10 mouse cellular contexts compared by ENCODE assay signal in the genomic region with DNA sequence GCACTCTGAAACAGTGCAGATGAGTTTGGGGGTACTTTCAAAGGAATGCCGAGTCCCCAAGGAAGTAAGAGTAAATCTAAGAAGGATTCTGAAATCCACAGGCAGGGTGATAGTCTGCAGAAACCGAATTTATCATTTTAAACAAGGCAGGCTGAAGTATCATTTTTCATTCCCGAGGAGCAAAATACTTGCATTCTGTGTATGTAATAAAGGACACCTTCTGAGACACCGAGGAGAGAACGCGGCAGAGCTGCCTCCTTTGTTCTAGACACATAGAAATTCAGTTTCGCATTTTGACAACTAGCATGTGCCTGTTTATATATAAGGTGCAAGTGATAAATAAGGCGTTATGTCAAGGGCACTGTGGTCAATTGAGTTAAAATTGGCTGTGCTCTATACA. TPM values are rescaled to one million over a fixed set of nuclear protein-coding genes. Genes with fewer than 3 reads are reported as not detected.
DNase-seq lines count a peak whose midpoint lies in the region; ATAC-seq and TF ChIP-seq lines count a peak whose summit lies in the region.
"Had no signal": no experiment of that assay in that cellular context is flagged by ENCODE, and none has a peak within 500 bp of the region (broad histone marks: within the 10 kb centered on the region; RNA-seq: fewer than 3 reads in every experiment).

No protein-coding gene starts in this region.

- no peak for TF ChIP-seq EP300 in liver, embryonic 14.5 days (IDR thresholded peaks at IDR 0.05; ENCODE audit: low read depth)
- TF ChIP-seq EP300 in stomach, postnatal 0 days (optimal IDR thresholded peaks at IDR 0.05), result no peak

- 52% methylated on average over 8 of the region's 8 CpGs for WGBS in heart, embryonic 10.5 days
- 55% methylated on average over 8 of the region's 8 CpGs for WGBS in neural tube, embryonic 11.5 days
- 41% methylated on average over 8 of the region's 8 CpGs for WGBS in liver, embryonic 14.5 days (ENCODE audit: insufficient replicate concordance)
- 13% methylated on average over 8 of the region's 8 CpGs for WGBS in stomach, postnatal 0 days

- no peaks in the 10 kb centered on the region for H3K36me3 ChIP-seq in heart, embryonic 10.5 days
- H3K36me3 ChIP-seq in neural tube, embryonic 11.5 days (ENCODE audit: control insufficient read depth, insufficient read depth, low read length), result no peaks in the 10 kb centered on the region
- no peaks in the 10 kb centered on the region for H3K36me3 ChIP-seq in liver, embryonic 14.5 days (replicated peaks; ENCODE audit: control insufficient read depth, insufficient read depth, low read depth)
- H3K36me3 ChIP-seq in stomach, postnatal 0 days (ENCODE audit: control insufficient read depth, insufficient read depth, low read length), result no peaks in the 10 kb centered on the region

- H3K27me3 ChIP-seq in heart, embryonic 10.5 days (ENCODE audit: insufficient read depth, poor library complexity, severe bottlenecking), result no peaks in the 10 kb centered on the region
- peaks cover 5% of the 10 kb centered on the region; the same call in 1 of the 2 replicates for H3K27me3 ChIP-seq in neural tube, embryonic 11.5 days (ENCODE audit: control insufficient read depth, insufficient read depth, low read length)
- H3K27me3 ChIP-seq in liver, embryonic 14.5 days (ENCODE audit: control insufficient read depth, insufficient read depth, low read length), result no peaks in the 10 kb centered on the region
- no peaks in the 10 kb centered on the region for H3K27me3 ChIP-seq in stomach, postnatal 0 days (ENCODE audit: control insufficient read depth, insufficient read depth, low read length)

- no peak for ATAC-seq in neural tube, embryonic 11.5 days (ENCODE audit: insufficient read depth, low FRiP score, low TSS enrichment)
- no peak for ATAC-seq in liver, embryonic 14.5 days (ENCODE audit: insufficient read depth)
- ATAC-seq in stomach, postnatal 0 days (ENCODE audit: low FRiP score, low TSS enrichment), result no peak
- ATAC-seq: activated CD4-positive, CD25-positive, alpha-beta regulatory T cell, adult 4 months had no signal

- H3K4me1 ChIP-seq in heart, embryonic 10.5 days, result no peaks in the 10 kb centered on the region
- no peaks in the 10 kb centered on the region for H3K4me1 ChIP-seq in neural tube, embryonic 11.5 days (ENCODE audit: control insufficient read depth, insufficient read depth, low read length)
- no peaks in the 10 kb centered on the region for H3K4me1 ChIP-seq in liver, embryonic 14.5 days (replicated peaks; ENCODE audit: control insufficient read depth in 2 of 2, insufficient read depth in 2 of 2, low read length in 1 of 2)
- H3K4me1 ChIP-seq in stomach, postnatal 0 days (replicated peaks; ENCODE audit: control insufficient read depth, insufficient read depth), result no peaks in the 10 kb centered on the region

- H3K9ac ChIP-seq in neural tube, embryonic 11.5 days (ENCODE audit: low read length), result no peak overlapping the region
- no peak overlapping the region for H3K9ac ChIP-seq in liver, embryonic 14.5 days (replicated peaks)
- no peak overlapping the region for H3K9ac ChIP-seq in stomach, postnatal 0 days (ENCODE audit: low read length)

- peak overlapping the region; percentile 69 for H3K27ac ChIP-seq in heart, embryonic 10.5 days
- H3K27ac ChIP-seq in neural tube, embryonic 11.5 days (ENCODE audit: low read depth, low read length), result no peak overlapping the region
- H3K27ac ChIP-seq in liver, embryonic 14.5 days, result no peak overlapping the region
- H3K27ac ChIP-seq in stomach, postnatal 0 days (replicated peaks), result no peak overlapping the region

- TF ChIP-seq CTCF in liver, embryonic 14.5 days (IDR thresholded peaks at IDR 0.05; ENCODE audit: low read depth), result no peak
- TF ChIP-seq CTCF in stomach, postnatal 0 days (IDR thresholded peaks at IDR 0.05; ENCODE audit: low read depth), result no peak

- intact Hi-C loops in heart, postnatal 10 days (cut with DNase I), result loop anchor here (5.0 to 10.0 kb wide), 2 partner anchors 213 to 351 kb away; no protein-coding TSS in a partner anchor

- DNase-seq in heart, embryonic 10.5 days (ENCODE audit: low spot score), result no peak
- DNase-seq in heart, postnatal 10 days, result no peak
- DNase-seq in neural tube, embryonic 11.5 days (ENCODE audit: low spot score), result no peak
- DNase-seq in neural tube, embryonic 10.5 days (ENCODE audit: extremely low spot score, low spot score), result no peak
- DNase-seq in liver, embryonic 14.5 days (ENCODE audit: low read depth in 3 of 3, low spot score in 3 of 3), result no peak
- DNase-seq in stomach, postnatal 0 days (ENCODE audit: low spot score), result no peak
- no peak for DNase-seq in adrenal gland, adult 18-20 months (ENCODE audit: low spot score in 2 of 2)
- DNase-seq in adrenal gland, postnatal 25 days, result no peak
- DNase-seq: right cerebral cortex, postnatal 25 days had no signal

- H3K9me3 ChIP-seq in heart, embryonic 10.5 days, result no peaks in the 10 kb centered on the region
- H3K9me3 ChIP-seq in neural tube, embryonic 11.5 days (ENCODE audit: control insufficient read depth, low read length), result no peaks in the 10 kb centered on the region
- no peaks in the 10 kb centered on the region for H3K9me3 ChIP-seq in liver, embryonic 14.5 days (ENCODE audit: control insufficient read depth, low read length)
- H3K9me3 ChIP-seq in stomach, postnatal 0 days (ENCODE audit: control insufficient read depth, low read length), result no peaks in the 10 kb centered on the region

- H3K4me3 ChIP-seq in heart, embryonic 10.5 days, result peak overlapping the region; percentile 54
- H3K4me3 ChIP-seq in neural tube, embryonic 11.5 days (ENCODE audit: low read depth, low read length), result no peak overlapping the region
- H3K4me3 ChIP-seq in liver, embryonic 14.5 days (ENCODE audit: insufficient read depth in 1 of 2, low read depth in 2 of 2, low read length in 2 of 2), result no peak overlapping the region
- H3K4me3 ChIP-seq in stomach, postnatal 0 days (ENCODE audit: low read depth, low read length), result peak overlapping the region; percentile 37

- H3K4me2 ChIP-seq in neural tube, embryonic 11.5 days (ENCODE audit: low read depth), result peak overlapping the region; percentile 38; the same call in 1 of the 2 replicates
- peak overlapping the region; percentile 24; the same call in 1 of the 2 replicates for H3K4me2 ChIP-seq in liver, embryonic 14.5 days (ENCODE audit: low read depth)
- H3K4me2 ChIP-seq in stomach, postnatal 0 days (replicated peaks; ENCODE audit: low read depth), result peak overlapping the region; percentile 48

RNA-seq across cellular contexts. Expression of a gene that starts 0.7 kb away (rescaled TPM):
- 9.6 and 12.0 TPM in 2 replicates for polyA plus RNA-seq in heart, embryonic 10.5 days (2016; fragmentation: Nextera tagmentation; extraction: Ambion mirVana)
- 10 to 100 TPM in 1 of 2 experiments, 1 to 10 TPM in 1; 9.8 to 12.1 TPM for total RNA-seq in heart, postnatal 10 days (2021)
- 9.9 and 12.7 TPM in 2 replicates for polyA plus RNA-seq in neural tube, embryonic 11.5 days (2014; fragmentation: Nextera tagmentation; extraction: Ambion mirVana)
- polyA plus RNA-seq in liver, embryonic 14.5 days (2012; rRNA removed), result 1.1 and 1.9 TPM in 2 replicates
- 1.2 and 1.5 TPM in 2 replicates for polyA plus RNA-seq in liver, embryonic 14.5 days (2014; fragmentation: Nextera tagmentation; extraction: Ambion mirVana)
- 1.5 and 1.9 TPM in 2 replicates for polyA plus RNA-seq in stomach, postnatal 0 days (2015; fragmentation: Nextera tagmentation; extraction: Ambion mirVana)
- total RNA-seq in adrenal gland, adult 18-20 months (2021), result 10 to 100 TPM; 11.8 to 17.1 TPM
- total RNA-seq in adrenal gland, postnatal 25 days (2021), result 14.4 and 21.3 TPM in 2 replicates

Comparison
In these comparisons a context has a peak if more than half of its experiments do, and no peak if none do; other contexts are left out.
1. H3K4me3 ChIP-seq: peak in heart, embryonic 10.5 days (single experiment) and stomach, postnatal 0 days (single experiment); none in neural tube, embryonic 11.5 days (single experiment) and liver, embryonic 14.5 days (0 of 2).
2. Peak in every context shown above with its lines, with median percentiles within 50 percentile points of each other: H3K4me2 ChIP-seq.